Mouse (Mus musculus): ENCODE data around the gene Ggnbp2. TPM values are rescaled to one million over a fixed set of nuclear protein-coding genes. Genes with fewer than 3 reads are reported as not detected.

Ggnbp2 gene
- polyA plus RNA-seq, 1 experiment from 2014 or later: 76.8 TPM

DNA sequence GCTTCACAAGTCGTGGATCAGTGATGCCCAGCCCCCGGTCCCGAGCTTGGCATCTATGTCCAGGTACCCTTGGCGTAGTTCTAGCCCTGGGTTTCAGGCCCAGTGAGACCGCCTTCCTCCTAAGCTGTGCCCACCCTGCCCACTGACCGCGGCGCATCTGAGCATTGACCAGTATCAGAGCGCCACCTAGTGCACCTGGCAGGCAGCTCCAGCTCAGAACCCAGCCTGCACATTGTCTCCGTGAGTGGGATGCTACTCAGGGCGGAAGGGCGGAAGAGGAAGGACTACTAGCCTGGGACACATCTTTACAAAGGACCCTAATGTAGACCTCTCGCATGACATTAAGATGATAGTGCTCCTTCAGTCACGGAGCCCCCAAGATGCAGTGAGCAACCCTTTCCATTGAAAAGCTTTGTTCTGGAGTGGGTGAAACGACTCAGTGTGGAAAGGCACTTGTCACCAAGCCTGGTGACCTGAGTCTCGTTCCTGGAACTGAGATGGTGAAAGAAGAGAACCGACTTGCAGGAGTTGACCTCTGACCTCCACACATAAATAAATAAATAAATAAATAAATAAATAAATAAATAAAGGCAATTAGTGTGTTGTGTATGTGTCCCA is 76.0 kb downstream of the Ggnbp2 start:
- no peak overlapping the region for H3K4me2 ChIP-seq (ENCODE audit: low read depth, low read length)
- no peak overlapping the region for H3K9ac ChIP-seq (ENCODE audit: low read depth, low read length)
- no peaks in the 10 kb centered on the region; the same call in 1 of the 2 replicates for H3K27me3 ChIP-seq (replicated peaks; ENCODE audit: control insufficient read depth, insufficient read depth, low read length)
- H3K4me3 ChIP-seq (ENCODE audit: low read length): no peak overlapping the region
- H3K4me1 ChIP-seq (ENCODE audit: control insufficient read depth, insufficient read depth, low read length): no peaks in the 10 kb centered on the region
- H3K9me3 ChIP-seq (ENCODE audit: control insufficient read depth, low read length): no peaks in the 10 kb centered on the region
- H3K36me3 ChIP-seq (ENCODE audit: control insufficient read depth, insufficient read depth, low read length): no peaks in the 10 kb centered on the region
- WGBS: 9% methylated on average over 17 of the region's 17 CpGs
- H3K27ac ChIP-seq (ENCODE audit: low read length): no peak overlapping the region
- ATAC-seq: peak; percentile 74; the same call in 1 of the 2 replicates

DNA sequence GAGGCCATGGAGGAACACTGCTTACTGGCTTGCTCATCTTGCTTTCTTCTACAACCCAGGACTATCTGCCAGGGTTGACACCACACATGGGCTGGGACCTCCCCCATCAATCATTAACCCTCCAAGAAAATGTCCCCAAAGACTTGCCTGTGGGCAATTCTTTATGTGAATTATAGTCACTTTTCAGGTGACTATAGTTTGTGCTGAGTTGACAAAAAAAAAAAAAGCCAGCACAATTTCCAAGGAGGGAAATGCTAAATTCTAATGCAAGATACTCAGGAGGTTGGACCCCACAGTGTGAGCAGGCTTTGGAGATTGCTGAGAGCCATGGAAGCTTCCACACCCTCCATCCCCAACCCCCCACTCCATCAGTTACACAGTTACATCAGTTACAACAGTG is 77.1 kb downstream of the Ggnbp2 start:
- no peak overlapping the region for H3K4me2 ChIP-seq (ENCODE audit: low read depth, low read length)
- no peaks in the 10 kb centered on the region for H3K4me1 ChIP-seq (ENCODE audit: control insufficient read depth, insufficient read depth, low read length)
- ATAC-seq: no peak
- no peak overlapping the region for H3K4me3 ChIP-seq (ENCODE audit: low read length)
- H3K27ac ChIP-seq (ENCODE audit: low read length): no peak overlapping the region
- no peak overlapping the region for H3K9ac ChIP-seq (ENCODE audit: low read depth, low read length)
- no peaks in the 10 kb centered on the region for H3K9me3 ChIP-seq (ENCODE audit: control insufficient read depth, low read length)
- H3K36me3 ChIP-seq (ENCODE audit: control insufficient read depth, insufficient read depth, low read length): no peaks in the 10 kb centered on the region
- no peaks in the 10 kb centered on the region; the same call in 1 of the 2 replicates for H3K27me3 ChIP-seq (replicated peaks; ENCODE audit: control insufficient read depth, insufficient read depth, low read length)

DNA sequence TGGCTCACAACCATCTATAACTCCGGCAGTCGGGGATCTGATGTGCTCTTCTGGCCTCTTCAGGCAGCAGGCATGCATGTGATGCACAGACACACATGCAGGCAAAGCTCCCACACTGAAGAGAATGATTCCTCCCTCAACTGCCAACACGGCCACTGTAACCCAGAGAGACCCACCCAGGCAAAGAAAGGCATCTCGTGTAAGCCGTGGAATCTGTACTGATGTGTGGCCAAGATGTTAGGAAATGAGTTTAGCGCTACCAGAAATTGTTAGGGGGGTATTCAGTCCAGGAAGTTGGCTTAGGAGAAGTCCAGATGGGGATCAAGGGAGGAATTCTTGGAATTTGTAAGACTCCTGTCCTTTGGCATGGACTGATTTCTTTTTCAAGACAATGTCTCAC is 80.2 kb downstream of the Ggnbp2 start:
- no peak for ATAC-seq
- 58% methylated on average over 6 of the region's 6 CpGs for WGBS
- H3K4me3 ChIP-seq (ENCODE audit: low read length): no peak overlapping the region
- H3K4me1 ChIP-seq (ENCODE audit: control insufficient read depth, insufficient read depth, low read length): no peaks in the 10 kb centered on the region
- H3K9me3 ChIP-seq (ENCODE audit: control insufficient read depth, low read length): no peaks in the 10 kb centered on the region
- H3K27ac ChIP-seq (ENCODE audit: low read length): no peak overlapping the region
- no peaks in the 10 kb centered on the region; the same call in 1 of the 2 replicates for H3K27me3 ChIP-seq (replicated peaks; ENCODE audit: control insufficient read depth, insufficient read depth, low read length)
- H3K4me2 ChIP-seq (ENCODE audit: low read depth, low read length): no peak overlapping the region
- no peaks in the 10 kb centered on the region for H3K36me3 ChIP-seq (ENCODE audit: control insufficient read depth, insufficient read depth, low read length)
- H3K9ac ChIP-seq (ENCODE audit: low read depth, low read length): no peak overlapping the region

Small RNAs within 50 kb of the gene (microRNA-seq; reads per million reads assigned to microRNA genes)
- gene Gm23564: not detected

Other genes starting within 250 kb of the Ggnbp2 start
- 14.6 and 15.0 TPM in 2 replicates for gene Mrm1, start 51.3 kb downstream of the Ggnbp2 start, polyA plus RNA-seq (2015; fragmentation: Nextera tagmentation; extraction: Ambion mirVana)
- gene Dhrs11, start 41.8 kb downstream of the Ggnbp2 start, polyA plus RNA-seq (2015; fragmentation: Nextera tagmentation; extraction: Ambion mirVana): 105 and 126 TPM in 2 replicates
- gene Myo19, start 9.3 kb upstream of the Ggnbp2 start, polyA plus RNA-seq (2015; fragmentation: Nextera tagmentation; extraction: Ambion mirVana): 7.5 and 7.8 TPM in 2 replicates
- 2.7 and 2.9 TPM in 2 replicates for gene Pigw, start 9.5 kb upstream of the Ggnbp2 start, polyA plus RNA-seq (2015; fragmentation: Nextera tagmentation; extraction: Ambion mirVana)
- 43.6 and 49.6 TPM in 2 replicates for gene Znhit3, start 45.5 kb upstream of the Ggnbp2 start, polyA plus RNA-seq (2015; fragmentation: Nextera tagmentation; extraction: Ambion mirVana)
- 0.15 and 0.32 TPM in 2 replicates for gene Car4, start 87.0 kb upstream of the Ggnbp2 start, polyA plus RNA-seq (2015; fragmentation: Nextera tagmentation; extraction: Ambion mirVana)

All from intestine, embryonic 16.5 days (tissue).